Mouse (Mus musculus): ENCODE measurements at regions not wholly inside any gene's neighbourhood (a gene's known extent, or its start where the extent isn't known, plus 50 kb on each side); places are given as distances from the start of the nearest gene placed in this dataset.

GRCm38 (mm10) chr13:117401245-117401644 is 180.4 kb upstream of the Gm17509 start:
- Histone ChIP-seq H3K27me3 (ENCODE audit: control insufficient read depth, insufficient read depth, low read length) (no peaks in the 10 kb centered on the region), H3K27ac (replicated peaks; ENCODE audit: insufficient read depth, low read depth, low read length) (no peak overlapping the region), H3K9ac (ENCODE audit: low read depth, low read length) (no peak overlapping the region), H3K36me3 (ENCODE audit: control insufficient read depth, insufficient read depth, low read length) (no peaks in the 10 kb centered on the region), H3K4me1 (ENCODE audit: control insufficient read depth, insufficient read depth, low read length) (no peaks in the 10 kb centered on the region), H3K4me3 (ENCODE audit: insufficient read depth, low read depth, low read length) (no peak overlapping the region), H3K79me2 (ENCODE audit: control insufficient read depth, insufficient read depth, low read length) (no peaks in the 10 kb centered on the region)
- TF ChIP-seq CTCF (IDR thresholded peaks at IDR 0.05; ENCODE audit: low read depth, low read length), result no peak
- DNase-seq (ENCODE audit: extremely low read depth, low read depth, low spot score), result no peak
- 80% methylated on average over 4 of the region's 4 CpGs for WGBS

- H3K4me1 ChIP-seq (ENCODE audit: control insufficient read depth, insufficient read depth, low read length), result no peaks in the 10 kb centered on the region
- H3K27me3 ChIP-seq (ENCODE audit: control insufficient read depth, insufficient read depth, low read length), result no peaks in the 10 kb centered on the region
- no peak overlapping the region for H3K4me3 ChIP-seq (ENCODE audit: insufficient read depth, low read depth, low read length)
- H3K27ac ChIP-seq (replicated peaks; ENCODE audit: insufficient read depth, low read depth, low read length), result no peak overlapping the region
- TF ChIP-seq CTCF (IDR thresholded peaks at IDR 0.05; ENCODE audit: low read depth, low read length), result no peak
- 83% methylated on average over 7 of the region's 7 CpGs for WGBS
- DNase-seq (ENCODE audit: extremely low read depth, low read depth, low spot score), result no peak
- H3K79me2 ChIP-seq (ENCODE audit: control insufficient read depth, insufficient read depth, low read length), result no peaks in the 10 kb centered on the region
- H3K9ac ChIP-seq (ENCODE audit: low read depth, low read length), result no peak overlapping the region
- H3K36me3 ChIP-seq (ENCODE audit: control insufficient read depth, insufficient read depth, low read length), result no peaks in the 10 kb centered on the region
Observed at GRCm38 (mm10) chr13:117409940-117410339, 189.1 kb upstream of the Gm17509 start.

- Histone ChIP-seq H3K36me3 (ENCODE audit: control insufficient read depth, insufficient read depth, low read length) (no peaks in the 10 kb centered on the region), H3K27ac (replicated peaks; ENCODE audit: insufficient read depth, low read depth, low read length) (no peak overlapping the region), H3K9ac (ENCODE audit: low read depth, low read length) (no peak overlapping the region), H3K4me1 (ENCODE audit: control insufficient read depth, insufficient read depth, low read length) (no peaks in the 10 kb centered on the region), H3K4me3 (ENCODE audit: insufficient read depth, low read depth, low read length) (no peak overlapping the region), H3K27me3 (ENCODE audit: control insufficient read depth, insufficient read depth, low read length) (no peaks in the 10 kb centered on the region), H3K79me2 (ENCODE audit: control insufficient read depth, insufficient read depth, low read length) (no peaks in the 10 kb centered on the region)
- 68% methylated on average over 4 of the region's 4 CpGs for WGBS
- DNase-seq (ENCODE audit: extremely low read depth, low read depth, low spot score), result no peak
- TF ChIP-seq POLR2A (IDR thresholded peaks at IDR 0.05; ENCODE audit: extremely low read depth, insufficient read depth, low read length), result no peak
- TF ChIP-seq CTCF (IDR thresholded peaks at IDR 0.05; ENCODE audit: low read depth, low read length), result no peak
Observed at GRCm38 (mm10) chr13:117413616-117414015, 188.5 kb upstream of the Hcn1 start.

- H3K27ac ChIP-seq (replicated peaks; ENCODE audit: insufficient read depth, low read depth, low read length), result no peak overlapping the region
- H3K27me3 ChIP-seq (ENCODE audit: control insufficient read depth, insufficient read depth, low read length), result no peaks in the 10 kb centered on the region
- 88% methylated on average over 4 of the region's 4 CpGs for WGBS
- TF ChIP-seq POLR2A (IDR thresholded peaks at IDR 0.05; ENCODE audit: extremely low read depth, insufficient read depth, low read length) (no peak), CTCF (IDR thresholded peaks at IDR 0.05; ENCODE audit: low read depth, low read length) (no peak)
- H3K4me1 ChIP-seq (ENCODE audit: control insufficient read depth, insufficient read depth, low read length), result no peaks in the 10 kb centered on the region
- no peak for DNase-seq (ENCODE audit: extremely low read depth, low read depth, low spot score)
- no peak overlapping the region for H3K9ac ChIP-seq (ENCODE audit: low read depth, low read length)
- H3K79me2 ChIP-seq (ENCODE audit: control insufficient read depth, insufficient read depth, low read length), result no peaks in the 10 kb centered on the region
- H3K36me3 ChIP-seq (ENCODE audit: control insufficient read depth, insufficient read depth, low read length), result no peaks in the 10 kb centered on the region
- no peak overlapping the region for H3K4me3 ChIP-seq (ENCODE audit: insufficient read depth, low read depth, low read length)
Observed at GRCm38 (mm10) chr13:117423558-117423957, 178.6 kb upstream of the Hcn1 start.

- WGBS, result 63% methylated on average over 1 of the region's 1 CpGs
- Histone ChIP-seq H3K9ac (ENCODE audit: low read depth, low read length) (no peak overlapping the region), H3K36me3 (ENCODE audit: control insufficient read depth, insufficient read depth, low read length) (no peaks in the 10 kb centered on the region), H3K27me3 (ENCODE audit: control insufficient read depth, insufficient read depth, low read length) (no peaks in the 10 kb centered on the region), H3K4me3 (ENCODE audit: insufficient read depth, low read depth, low read length) (no peak overlapping the region), H3K79me2 (ENCODE audit: control insufficient read depth, insufficient read depth, low read length) (no peaks in the 10 kb centered on the region), H3K27ac (replicated peaks; ENCODE audit: insufficient read depth, low read depth, low read length) (no peak overlapping the region), H3K4me1 (ENCODE audit: control insufficient read depth, insufficient read depth, low read length) (no peaks in the 10 kb centered on the region)
- DNase-seq (ENCODE audit: extremely low read depth, low read depth, low spot score), result no peak
- TF ChIP-seq CTCF (IDR thresholded peaks at IDR 0.05; ENCODE audit: low read depth, low read length) (no peak), POLR2A (IDR thresholded peaks at IDR 0.05; ENCODE audit: extremely low read depth, insufficient read depth, low read length) (no peak)
Observed at GRCm38 (mm10) chr13:117425015-117425414, 177.1 kb upstream of the Hcn1 start.

GRCm38 (mm10) chr13:117467407-117467806 is 134.7 kb upstream of the Hcn1 start:
- TF ChIP-seq CTCF (IDR thresholded peaks at IDR 0.05; ENCODE audit: low read depth, low read length), result no peak
- no peak for TF ChIP-seq POLR2A (IDR thresholded peaks at IDR 0.05; ENCODE audit: extremely low read depth, insufficient read depth, low read length)
- no peaks in the 10 kb centered on the region for H3K4me1 ChIP-seq (ENCODE audit: control insufficient read depth, insufficient read depth, low read length)
- no peak overlapping the region for H3K4me3 ChIP-seq (ENCODE audit: insufficient read depth, low read depth, low read length)
- H3K27me3 ChIP-seq (ENCODE audit: control insufficient read depth, insufficient read depth, low read length), result no peaks in the 10 kb centered on the region
- H3K36me3 ChIP-seq (ENCODE audit: control insufficient read depth, insufficient read depth, low read length), result no peaks in the 10 kb centered on the region
- H3K79me2 ChIP-seq (ENCODE audit: control insufficient read depth, insufficient read depth, low read length), result no peaks in the 10 kb centered on the region
- H3K9ac ChIP-seq (ENCODE audit: low read depth, low read length), result no peak overlapping the region
- H3K27ac ChIP-seq (replicated peaks; ENCODE audit: insufficient read depth, low read depth, low read length), result no peak overlapping the region
- 78% methylated on average over 3 of the region's 3 CpGs for WGBS
- no peak for DNase-seq (ENCODE audit: extremely low read depth, low read depth, low spot score)

Measured in liver, adult 2 months (tissue).